Mouse (Mus musculus): ENCODE results near the gene Hs3st2.

GRCm38 (mm10) chr7:121487291-121487690 is 95.6 kb downstream of the Hs3st2 start:
- TF ChIP-seq HCFC1 (IDR thresholded peaks at IDR 0.05; ENCODE audit: borderline replicate concordance, insufficient read depth, low read length): no peak
- TF ChIP-seq MAFK (IDR thresholded peaks at IDR 0.05; ENCODE audit: insufficient read depth, low read depth, low read length): no peak
